Mouse (Mus musculus): ENCODE data around the gene Mthfr.
"Not testable (repeated sequence)": the region's sequence is repeated elsewhere in the genome, so short reads cannot be mapped to it uniquely, and the experiment has no call there.

Mthfr gene

DNA sequence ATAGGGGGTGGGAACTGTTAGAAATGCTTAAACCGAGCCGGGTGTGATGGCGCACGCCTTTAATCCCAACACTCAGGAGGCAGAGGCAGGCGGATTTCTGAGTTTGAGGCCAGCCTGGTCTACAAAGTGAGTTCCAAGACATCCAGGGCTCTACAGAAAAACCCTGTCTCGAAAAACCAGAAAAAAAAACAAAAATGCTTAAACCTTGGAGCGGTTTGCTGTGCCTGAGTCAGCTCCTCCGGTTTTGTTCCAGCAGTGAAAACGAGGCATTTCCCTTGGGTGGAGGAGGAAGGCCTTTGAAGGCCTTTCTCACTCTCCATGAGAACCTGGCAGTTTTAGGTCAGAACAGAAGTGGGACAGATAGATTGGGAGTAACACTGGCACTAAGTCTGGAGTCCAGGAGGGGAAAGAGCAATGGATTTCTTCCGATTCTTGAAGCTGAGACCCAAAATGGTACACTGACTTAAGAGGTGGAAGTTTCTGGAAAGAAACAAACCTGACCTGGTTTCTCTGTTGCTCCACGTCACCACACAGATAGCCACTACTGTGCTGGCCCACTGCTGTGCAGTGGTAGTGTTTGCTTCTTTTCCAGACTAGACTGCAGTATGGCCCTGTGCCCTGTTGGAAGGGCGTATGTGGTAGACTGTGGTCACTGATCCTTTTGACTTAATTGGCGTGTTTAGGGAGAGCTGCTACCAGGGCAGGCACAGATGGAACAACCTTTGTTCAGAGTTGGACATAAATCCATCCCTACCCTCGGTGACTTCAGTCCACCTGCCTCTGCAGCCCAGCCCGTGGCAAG lies 1.4 kb downstream of the Mthfr start:
- DNase-seq (ENCODE audit: low spot score in 2 of 2), result no peak

DNA sequence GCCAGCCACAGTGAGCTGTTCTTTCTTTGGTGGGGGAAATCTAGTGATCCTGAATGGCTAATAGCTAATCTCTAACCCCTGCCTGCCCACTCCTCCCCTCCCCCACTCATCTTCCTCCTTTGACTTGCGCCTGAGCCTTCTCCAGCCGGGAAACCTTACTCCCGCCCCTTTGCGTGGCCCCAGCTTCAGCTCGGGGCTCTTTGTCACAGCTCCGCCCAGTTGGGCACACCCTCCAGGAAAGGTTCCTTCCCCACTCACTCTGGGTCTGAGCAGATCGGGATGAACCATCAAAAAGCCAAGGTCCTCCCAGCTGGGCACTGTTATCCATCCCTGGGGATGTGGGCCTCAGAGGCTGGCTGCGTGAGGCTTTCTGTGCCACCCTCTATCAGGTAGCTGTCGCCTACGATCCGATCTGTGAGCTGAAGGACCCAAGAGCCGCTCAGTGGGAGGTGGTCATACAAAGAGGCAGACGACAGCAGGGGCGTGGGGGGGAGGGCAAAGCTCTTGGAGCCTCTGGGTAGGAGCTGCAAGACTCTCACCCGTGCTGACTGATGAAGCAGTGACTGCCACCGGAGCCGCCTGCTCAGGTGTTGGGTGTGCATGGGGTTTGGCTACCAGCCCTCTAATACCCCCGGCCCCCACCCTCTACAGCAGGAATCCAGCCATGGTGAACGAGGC lies 2.2 kb downstream of the Mthfr start:
- DNase-seq (ENCODE audit: low spot score in 2 of 2), result peak; percentile 31 to 67

- no peak for DNase-seq (ENCODE audit: low spot score in 2 of 2)
Observed at GRCm38 (mm10) chr4:148041611-148042191, 2.8 kb downstream of the Mthfr start.

DNA sequence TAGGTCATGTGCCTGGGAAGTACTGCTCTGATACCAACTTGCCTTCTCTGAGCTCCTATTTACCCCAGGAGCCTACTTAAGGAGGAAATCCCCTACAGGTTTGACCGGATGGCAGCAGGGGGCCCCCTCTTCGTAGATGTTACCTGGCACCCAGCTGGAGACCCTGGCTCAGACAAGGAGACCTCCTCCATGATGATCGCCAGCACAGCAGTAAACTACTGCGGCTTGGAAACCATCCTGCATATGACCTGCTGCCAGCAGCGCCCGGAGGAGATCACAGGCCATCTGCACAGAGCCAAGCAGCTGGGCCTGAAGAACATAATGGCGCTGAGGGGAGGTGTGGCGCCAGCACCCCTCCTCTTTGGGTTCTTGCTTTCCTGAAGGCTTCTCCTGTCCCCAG lies 4.5 kb downstream of the Mthfr start:
- not testable (repeated sequence) for DNase-seq (ENCODE audit: low spot score in 2 of 2)

DNA sequence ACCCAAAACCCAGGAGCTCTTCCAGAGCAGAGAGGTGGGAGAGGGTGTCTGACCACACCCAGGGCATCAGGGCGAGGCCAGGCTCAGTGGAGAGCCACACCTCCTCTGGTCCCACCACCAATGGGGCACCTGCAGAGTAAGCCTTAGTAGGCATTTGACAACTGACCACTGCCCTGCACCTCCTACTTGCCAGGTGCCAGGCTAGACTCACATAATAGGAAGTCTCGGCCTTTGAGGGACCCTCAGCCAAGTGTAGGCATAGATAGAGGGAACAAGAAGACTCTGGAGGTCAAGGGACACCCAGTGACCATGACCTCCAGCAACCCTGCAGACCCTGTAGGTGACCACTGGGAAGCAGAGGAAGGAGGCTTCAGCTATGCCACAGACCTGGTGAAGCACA lies 5.2 kb downstream of the Mthfr start:
- no peak for DNase-seq (ENCODE audit: low spot score in 2 of 2)

GRCm38 (mm10) chr4:148046450-148047031 lies 7.7 kb downstream of the Mthfr start:
- DNase-seq (ENCODE audit: low spot score in 2 of 2), result no peak

GRCm38 (mm10) chr4:148050396-148050914 lies 11.6 kb downstream of the Mthfr start:
- not testable (repeated sequence) for DNase-seq (ENCODE audit: low spot score in 2 of 2)

DNA sequence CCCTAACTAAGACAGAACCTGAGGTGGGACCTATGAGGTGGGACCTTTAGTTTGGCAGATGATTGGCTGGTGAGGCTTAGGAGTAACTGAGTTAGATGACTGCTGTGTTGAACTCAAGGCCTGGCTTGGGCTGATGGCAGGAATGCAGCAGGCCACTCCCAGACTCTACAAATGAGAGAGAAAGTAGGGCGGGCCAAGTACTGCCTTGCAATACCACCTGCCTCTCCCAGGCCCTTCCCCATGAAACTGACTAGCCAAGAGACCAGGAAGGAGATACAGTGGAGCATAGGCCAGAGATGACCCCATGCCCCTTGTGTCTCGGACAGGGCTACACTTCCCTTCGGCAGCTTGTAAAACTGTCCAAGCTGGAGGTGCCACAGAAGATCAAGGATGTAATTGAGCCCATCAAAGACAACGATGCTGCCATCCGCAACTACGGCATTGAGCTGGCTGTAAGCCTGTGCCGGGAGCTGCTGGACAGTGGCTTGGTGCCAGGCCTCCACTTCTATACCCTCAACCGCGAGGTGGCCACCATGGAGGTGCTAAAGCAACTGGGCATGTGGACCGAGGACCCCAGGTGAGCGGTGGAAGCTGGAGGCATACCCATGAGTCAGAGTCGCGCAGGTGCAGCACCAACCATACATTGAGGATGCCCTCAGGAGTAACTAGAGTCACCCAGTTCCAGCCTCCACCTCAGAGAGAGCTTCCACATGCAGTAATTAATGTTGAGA lies 12.3 kb downstream of the Mthfr start:
- DNase-seq (ENCODE audit: low spot score in 2 of 2), result no peak

DNA sequence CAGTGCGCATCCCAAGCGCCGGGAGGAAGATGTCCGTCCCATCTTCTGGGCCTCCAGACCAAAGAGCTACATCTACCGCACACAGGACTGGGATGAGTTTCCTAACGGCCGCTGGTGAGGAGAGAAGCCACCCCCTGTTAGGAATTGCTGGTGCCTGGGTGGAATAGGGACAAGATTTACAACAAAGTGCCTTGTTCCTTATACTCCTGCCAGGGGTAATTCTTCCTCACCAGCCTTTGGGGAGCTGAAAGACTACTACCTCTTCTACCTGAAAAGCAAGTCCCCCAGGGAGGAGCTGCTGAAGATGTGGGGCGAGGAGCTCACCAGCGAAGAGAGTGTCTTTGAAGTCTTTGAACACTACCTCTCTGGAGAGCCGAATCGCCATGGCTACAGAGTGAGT lies 13.0 kb downstream of the Mthfr start:
- no peak for DNase-seq (ENCODE audit: low spot score in 2 of 2)

GRCm38 (mm10) chr4:148052976-148053375 lies 14.1 kb downstream of the Mthfr start:
- no peak for DNase-seq (ENCODE audit: low spot score in 2 of 2)

DNA sequence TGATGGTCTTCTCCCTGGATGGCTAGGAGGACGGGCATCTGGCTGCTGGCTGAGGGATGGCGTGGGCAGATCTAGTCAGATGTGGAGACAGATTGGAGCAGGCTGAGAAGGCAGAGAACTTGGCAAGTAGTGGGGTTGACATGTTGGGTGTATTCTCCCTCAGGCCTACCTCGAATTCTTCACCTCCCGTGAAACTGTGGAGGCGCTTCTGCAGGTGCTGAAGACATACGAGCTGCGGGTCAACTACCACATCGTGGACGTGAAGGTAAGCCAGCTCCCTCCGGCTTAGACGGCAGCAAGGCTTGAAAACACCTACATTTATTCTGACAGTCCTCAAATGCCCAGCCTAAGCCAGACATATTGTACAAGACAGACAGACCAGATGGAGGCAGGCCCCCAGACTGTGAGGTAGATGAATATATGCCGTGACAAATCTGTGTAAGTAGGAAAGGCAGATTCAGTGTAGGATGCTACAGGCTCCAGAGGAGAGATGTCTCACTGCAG lies 14.6 kb downstream of the Mthfr start:
- DNase-seq (ENCODE audit: low spot score in 2 of 2), result no peak

DNA sequence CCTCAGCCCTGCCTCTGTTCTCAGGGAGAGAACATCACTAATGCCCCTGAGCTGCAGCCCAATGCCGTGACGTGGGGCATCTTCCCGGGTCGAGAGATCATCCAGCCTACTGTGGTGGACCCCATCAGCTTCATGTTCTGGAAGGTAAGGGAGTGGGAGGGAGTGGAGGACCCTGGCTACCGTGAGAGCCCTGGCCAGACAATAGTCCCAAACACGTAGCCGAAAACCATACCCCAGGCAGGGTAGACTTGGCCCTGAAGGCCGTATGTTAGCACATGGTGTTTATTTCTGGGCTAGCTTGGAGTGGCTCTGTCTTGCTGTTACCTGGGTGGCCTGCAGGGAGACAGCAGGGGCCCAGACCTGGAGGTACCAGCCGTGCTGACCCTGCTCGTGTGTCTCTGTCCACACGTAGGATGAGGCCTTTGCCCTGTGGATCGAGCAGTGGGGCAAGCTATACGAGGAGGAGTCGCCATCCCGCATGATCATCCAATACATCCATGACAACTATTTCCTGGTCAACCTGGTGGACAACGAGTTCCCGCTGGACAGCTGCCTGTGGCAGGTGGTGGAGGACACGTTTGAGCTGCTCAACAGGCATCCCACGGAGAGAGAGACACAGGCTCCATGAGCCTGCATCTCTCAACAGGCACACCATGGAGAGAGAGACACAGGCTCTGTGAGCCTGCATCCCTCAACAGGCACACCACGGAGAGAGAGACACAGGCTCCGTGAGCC lies 16.3 kb downstream of the Mthfr start:
- no peak for DNase-seq (ENCODE audit: low spot score in 2 of 2)

DNA sequence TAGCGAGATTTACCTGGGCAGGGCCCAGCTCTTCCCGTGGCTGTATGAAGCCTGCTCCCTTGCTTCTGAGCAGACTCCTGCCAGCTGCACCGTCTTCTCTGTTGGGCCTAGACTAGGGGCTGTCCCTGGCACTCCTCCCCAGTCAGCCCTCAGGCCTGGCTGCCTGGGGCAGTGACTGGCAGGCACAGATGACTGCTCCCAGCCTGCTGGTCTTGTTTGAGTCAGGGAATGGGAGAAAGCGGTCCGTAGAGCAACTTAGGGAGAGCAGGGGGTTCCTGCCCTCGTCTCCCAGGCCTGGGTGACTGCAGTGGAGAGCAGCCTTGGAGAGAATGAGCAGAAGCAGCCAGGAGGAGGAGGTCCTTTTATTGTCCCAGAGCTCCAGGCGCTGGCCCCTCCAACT lies 17.4 kb downstream of the Mthfr start:
- no peak for DNase-seq (ENCODE audit: low spot score in 2 of 2)

DNA sequence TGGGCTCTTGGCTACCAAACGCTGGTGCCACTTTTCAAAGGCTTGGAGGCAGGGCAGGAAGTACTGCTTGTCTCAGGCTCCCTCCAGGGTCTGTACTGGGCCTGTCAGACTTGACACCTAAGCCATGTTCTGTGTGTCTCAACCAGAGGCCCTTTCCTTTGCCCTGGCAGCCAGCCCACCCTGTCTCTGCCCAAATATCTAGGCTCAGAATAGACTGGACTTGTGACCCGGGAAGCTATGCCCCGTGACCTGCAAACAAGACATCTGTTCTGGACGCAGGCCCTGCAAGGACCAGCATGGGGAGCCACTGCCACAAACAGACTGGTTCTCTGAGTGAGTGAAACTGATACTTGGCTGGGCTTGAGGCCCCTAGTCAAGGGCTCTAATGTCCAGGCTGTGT lies 17.9 kb downstream of the Mthfr start:
- no peak for DNase-seq (ENCODE audit: low spot score in 2 of 2)

DNA sequence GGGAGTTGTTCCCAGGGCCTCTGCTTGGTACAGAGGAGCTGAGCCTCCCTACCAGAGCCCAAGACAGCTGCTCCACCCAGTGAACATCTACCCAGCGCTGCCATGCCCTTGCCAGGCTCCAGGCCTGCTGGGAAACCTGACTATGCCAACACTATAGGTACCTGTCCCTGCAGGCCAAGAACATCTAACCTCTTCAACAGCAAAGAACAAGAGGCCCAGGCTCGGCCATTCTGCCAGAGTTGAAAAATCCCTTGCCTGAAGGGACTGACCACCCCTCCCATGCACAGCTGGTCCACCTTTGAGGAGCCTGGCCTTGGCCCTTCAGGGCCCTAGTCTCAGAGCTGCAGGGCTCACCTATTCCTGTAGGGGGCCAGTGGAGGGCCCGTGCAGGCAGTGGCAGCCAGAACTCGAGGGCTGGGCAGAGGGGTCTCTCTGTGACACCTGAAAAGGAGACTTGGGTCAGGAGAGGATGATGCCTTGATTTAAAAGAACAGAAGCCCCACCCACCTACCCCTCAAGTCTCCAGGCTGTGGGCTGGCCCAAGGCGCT lies 18.9 kb downstream of the Mthfr start:
- no peak for DNase-seq (ENCODE audit: low spot score in 2 of 2)

- no peak for DNase-seq (ENCODE audit: low spot score in 2 of 2)
Observed at GRCm38 (mm10) chr4:148058218-148058819, 19.4 kb downstream of the Mthfr start.

DNA sequence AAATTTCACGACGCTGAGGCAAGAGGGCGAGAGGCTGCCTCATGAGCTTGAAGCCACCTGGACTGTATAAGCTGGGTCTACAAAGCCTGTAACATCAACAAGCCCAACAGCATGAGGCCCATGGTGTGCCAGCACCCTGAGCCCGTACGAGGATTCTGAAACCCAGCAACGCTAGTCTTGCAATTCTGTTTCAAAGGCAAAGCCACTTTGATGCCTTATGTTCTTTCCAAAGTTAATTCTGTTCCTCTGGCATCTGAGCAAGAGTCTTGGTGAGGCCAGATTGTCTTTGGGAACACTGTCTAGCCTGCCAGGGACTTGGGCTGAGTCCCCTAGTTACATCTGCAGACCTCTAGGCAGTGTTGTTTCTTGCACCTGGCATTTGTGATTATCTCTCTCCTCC lies 20.1 kb downstream of the Mthfr start:
- DNase-seq (ENCODE audit: low spot score in 2 of 2), result no peak

- DNase-seq (ENCODE audit: low spot score in 2 of 2), result no peak
Observed at GRCm38 (mm10) chr4:148060120-148061085, 21.5 kb downstream of the Mthfr start.

DNA sequence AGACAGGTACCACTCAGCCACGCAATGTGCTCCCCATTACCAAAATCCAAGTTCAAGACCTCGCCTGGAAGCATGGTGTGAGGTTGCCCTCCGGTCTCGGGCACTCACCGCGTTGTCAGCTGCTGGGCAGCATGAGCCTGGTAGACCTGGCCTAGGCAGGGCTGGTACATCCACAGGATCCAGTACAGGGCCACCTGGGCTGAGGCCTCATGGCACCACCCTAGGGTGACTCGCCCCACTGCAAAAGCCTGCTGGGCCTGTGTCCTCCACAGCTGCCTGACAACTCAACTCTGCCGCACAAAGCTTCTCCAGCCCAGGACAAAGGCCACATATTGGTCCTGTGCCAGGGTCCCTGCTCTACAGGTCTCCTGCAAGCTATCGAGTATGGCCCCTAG lies 22.2 kb downstream of the Mthfr start:
- DNase-seq (ENCODE audit: low spot score in 2 of 2), result no peak

Measured in urinary bladder, adult 18-20 months (tissue).